Mouse (Mus musculus) megakaryocyte, embryonic 14.5 days (primary cell): ENCODE results near the gene Ly75. TPM values are rescaled to one million over a fixed set of nuclear protein-coding genes. Genes with fewer than 3 reads are reported as not detected.

Source experiments
- H3K27me3 ChIP-seq: replicated peaks from 2 replicates; pipeline ENCODE3; 2012; ENCODE audit warnings: inconsistent platforms
- H3K36me3 ChIP-seq: replicated peaks from 2 replicates; pipeline ENCODE3; 2012; ENCODE audit warnings: low read length, inconsistent platforms, mixed read lengths
- H3K4me1 ChIP-seq: 2 replicates; pipeline ENCODE4 v1.6.1; 2012; ENCODE audit warnings: inconsistent platforms
- H3K4me3 ChIP-seq: replicated peaks from 2 replicates; pipeline ENCODE3; 2012; ENCODE audit warnings: moderate library complexity, mild to moderate bottlenecking, inconsistent platforms
- H3K9me3 ChIP-seq: 2 replicates; pipeline ENCODE4 v1.6.1; 2012; ENCODE audit warnings: inconsistent platforms
- FLI1 ChIP-seq: IDR thresholded peaks from 2 replicates; pipeline ENCODE4 v1.6.1; 2012; ENCODE audit warnings: low read length, inconsistent platforms, mixed read lengths
- GATA1 ChIP-seq: IDR thresholded peaks from 3 replicates; pipeline ENCODE4 v1.6.1; 2012; ENCODE audit warnings: mixed read lengths, low read length, inconsistent platforms, borderline replicate concordance
- polyA plus RNA-seq: library from polyadenylated mRNA; stranded (reverse); fragments of >175 nt; gene quantifications from 2 replicates; pipeline ENCODE4 v1.2.3, GENCODE M21; 2012; ENCODE audit warnings: low replicate concordance; ENCODE audit not compliant: insufficient read depth

The Ly75 gene
- polyA plus RNA-seq, 1 experiment, result not detected

- no peaks in the 10 kb centered on the region for H3K9me3 ChIP-seq
- TF ChIP-seq GATA1, result no peak
- TF ChIP-seq FLI1, result no peak
- H3K4me3 ChIP-seq, result no peak overlapping the region
- no peaks in the 10 kb centered on the region for H3K4me1 ChIP-seq
- H3K27me3 ChIP-seq, result peaks cover 6% of the 10 kb centered on the region
- H3K36me3 ChIP-seq, result no peaks in the 10 kb centered on the region
These were observed 8.0 kb downstream of the Ly75 start for GRCm38 (mm10) chr2:60375126-60375525.

GRCm38 (mm10) chr2:60370188-60370587 is 12.9 kb downstream of the Ly75 start:
- TF ChIP-seq GATA1 (no peak), FLI1 (no peak)
- Histone ChIP-seq H3K4me3 (no peak overlapping the region), H3K4me1 (no peaks in the 10 kb centered on the region), H3K27me3 (peaks cover 2% of the 10 kb centered on the region), H3K9me3 (no peaks in the 10 kb centered on the region), H3K36me3 (no peaks in the 10 kb centered on the region)

- H3K4me1 ChIP-seq, result no peaks in the 10 kb centered on the region
- peaks cover 2% of the 10 kb centered on the region for H3K27me3 ChIP-seq
- no peaks in the 10 kb centered on the region for H3K36me3 ChIP-seq
- TF ChIP-seq GATA1 (no peak), FLI1 (no peak)
- H3K9me3 ChIP-seq, result no peaks in the 10 kb centered on the region
- no peak overlapping the region for H3K4me3 ChIP-seq
These were observed 13.6 kb downstream of the Ly75 start for GRCm38 (mm10) chr2:60369454-60369853.

GRCm38 (mm10) chr2:60367871-60368270 is 15.2 kb downstream of the Ly75 start:
- Histone ChIP-seq H3K9me3 (no peaks in the 10 kb centered on the region), H3K4me1 (no peaks in the 10 kb centered on the region), H3K4me3 (no peak overlapping the region), H3K36me3 (no peaks in the 10 kb centered on the region), H3K27me3 (peaks cover 5% of the 10 kb centered on the region)
- no peak for TF ChIP-seq GATA1

DNA sequence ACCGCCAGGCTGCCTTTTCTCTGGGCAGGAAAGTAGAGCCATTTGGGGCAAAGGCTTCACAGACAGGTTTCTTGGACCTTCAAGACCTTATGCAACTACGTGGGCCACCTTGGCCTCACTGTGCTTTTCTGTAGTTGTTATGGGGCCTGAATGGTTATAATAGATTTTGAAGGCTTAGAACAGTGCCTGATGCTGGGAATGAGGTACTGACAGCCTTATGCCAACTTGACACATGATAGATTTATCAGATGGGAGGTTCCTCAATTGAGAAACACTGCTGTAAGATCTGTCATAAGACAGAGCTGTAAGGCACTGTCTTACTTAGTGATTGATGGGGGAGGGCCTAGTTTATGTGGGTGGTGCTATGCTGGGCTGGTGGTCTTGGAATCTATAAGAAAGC is 15.9 kb downstream of the Ly75 start:
- Histone ChIP-seq H3K4me1 (no peaks in the 10 kb centered on the region), H3K27me3 (peaks cover 5% of the 10 kb centered on the region), H3K36me3 (no peaks in the 10 kb centered on the region)

DNA sequence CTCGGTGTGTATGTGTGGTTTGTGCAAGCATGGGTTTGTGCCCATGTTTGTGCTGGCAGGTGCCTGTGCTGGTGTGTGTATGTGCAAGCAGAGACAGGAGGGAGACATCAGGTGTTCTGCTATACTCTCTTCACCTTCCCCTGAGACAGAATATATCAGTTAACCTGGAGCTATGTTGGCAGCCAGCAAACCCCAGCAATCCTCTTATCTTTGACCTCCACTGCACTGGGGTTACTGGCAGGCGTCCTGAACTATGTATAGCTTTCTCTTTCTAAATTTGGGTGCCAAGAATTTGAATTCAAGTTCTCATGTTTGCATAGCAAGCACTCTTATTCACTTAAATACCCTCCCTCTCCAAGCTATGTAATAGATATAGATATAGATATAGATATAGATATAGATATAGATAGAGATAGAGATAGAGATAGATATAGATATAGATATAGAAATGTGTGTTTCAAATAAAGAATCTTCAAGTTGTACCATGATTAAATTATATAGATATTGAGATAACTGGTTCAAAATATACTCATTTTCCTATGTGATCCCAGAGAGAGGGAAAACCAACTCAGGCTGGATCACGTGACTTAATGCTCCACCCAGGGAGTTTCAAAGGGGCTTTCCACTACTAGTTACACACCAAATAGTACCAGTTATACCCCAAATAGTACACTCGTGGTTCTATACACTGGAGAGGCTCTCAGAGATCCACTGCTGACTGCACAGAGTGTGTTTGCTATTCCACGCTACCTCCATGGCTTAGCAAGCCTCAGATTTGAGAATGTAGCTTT is 17.1 kb downstream of the Ly75 start:
- no peak overlapping the region for H3K4me3 ChIP-seq
- TF ChIP-seq FLI1 (no peak), GATA1 (no peak)
- no peaks in the 10 kb centered on the region for H3K4me1 ChIP-seq
- no peaks in the 10 kb centered on the region for H3K36me3 ChIP-seq
- H3K27me3 ChIP-seq, result peaks cover 5% of the 10 kb centered on the region
- H3K9me3 ChIP-seq, result no peaks in the 10 kb centered on the region

More for the DNA sequence above, 15.9 kb downstream of the Ly75 start:
- Histone ChIP-seq H3K9me3 (no peaks in the 10 kb centered on the region), H3K4me3 (no peak overlapping the region)
- TF ChIP-seq FLI1, result no peak
- no peak for TF ChIP-seq GATA1

DNA sequence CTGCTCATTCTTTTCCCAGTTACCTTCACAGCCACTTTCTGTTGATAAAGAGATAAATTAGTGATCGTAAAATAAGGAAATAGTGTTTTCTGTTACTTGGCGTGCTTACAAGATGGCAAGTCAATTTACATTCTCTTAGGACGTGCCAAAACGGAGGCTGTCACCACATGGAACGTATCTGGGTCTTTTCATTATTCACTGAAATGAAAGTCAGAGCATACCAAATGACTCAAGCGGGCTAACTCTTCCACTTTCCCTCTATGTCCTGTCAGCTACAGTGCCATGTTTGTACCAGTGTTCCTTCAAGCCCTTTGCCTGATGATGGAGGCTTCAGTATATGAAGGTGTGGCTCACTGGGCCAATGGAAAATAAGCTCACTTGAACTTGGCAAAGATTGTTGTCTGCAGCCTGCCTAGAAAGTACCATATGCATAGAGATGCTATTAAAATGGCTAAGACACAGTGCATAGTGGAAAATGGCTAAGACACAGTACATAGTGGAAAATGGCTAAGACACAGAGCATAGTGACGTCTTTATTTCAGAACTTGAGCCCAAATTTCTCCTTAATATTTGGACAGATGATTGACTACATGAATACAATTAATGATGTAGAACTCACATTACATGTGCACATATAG is 17.8 kb downstream of the Ly75 start:
- Histone ChIP-seq H3K4me1 (no peaks in the 10 kb centered on the region), H3K36me3 (no peaks in the 10 kb centered on the region), H3K4me3 (no peak overlapping the region), H3K27me3 (peaks cover 5% of the 10 kb centered on the region), H3K9me3 (no peaks in the 10 kb centered on the region)
- TF ChIP-seq FLI1 (no peak), GATA1 (no peak)

DNA sequence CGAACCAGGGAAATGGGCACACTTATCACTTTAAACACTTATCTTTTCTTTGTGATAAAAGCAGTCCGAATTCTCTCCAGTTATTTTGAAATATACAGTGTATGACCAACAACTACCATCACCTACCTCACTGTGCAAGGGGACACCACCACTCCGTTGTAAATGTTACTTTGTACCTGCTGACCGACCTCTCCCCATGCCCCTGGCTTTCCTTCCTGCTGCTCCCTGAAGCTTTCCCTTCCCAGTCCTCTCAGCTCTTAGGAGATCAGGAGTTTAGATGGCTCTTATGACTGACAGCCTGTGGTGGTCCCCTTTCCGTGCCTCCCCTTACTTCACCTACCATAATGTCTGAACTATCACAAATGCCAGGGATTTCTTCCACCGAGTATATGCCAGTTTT is 21.0 kb downstream of the Ly75 start:
- Histone ChIP-seq H3K9me3 (0 out of 2 replicates have a peak, but pooled peaks cover 4% of the 10 kb centered on the region), H3K4me1 (no peaks in the 10 kb centered on the region), H3K36me3 (no peaks in the 10 kb centered on the region), H3K27me3 (peaks cover 3% of the 10 kb centered on the region), H3K4me3 (no peak overlapping the region)
- TF ChIP-seq FLI1 (no peak), GATA1 (no peak)

GRCm38 (mm10) chr2:60359796-60360195 is 23.3 kb downstream of the Ly75 start:
- Histone ChIP-seq H3K4me1 (0 out of 2 replicates have a peak, but pooled peaks cover 3% of the 10 kb centered on the region), H3K4me3 (no peak overlapping the region), H3K36me3 (no peaks in the 10 kb centered on the region), H3K9me3 (0 out of 2 replicates have a peak, but pooled peaks cover 4% of the 10 kb centered on the region), H3K27me3 (peaks cover 3% of the 10 kb centered on the region)
- TF ChIP-seq GATA1 (no peak), FLI1 (no peak)

GRCm38 (mm10) chr2:60355388-60355683 is 27.8 kb downstream of the Ly75 start:
- Histone ChIP-seq H3K9me3 (0 out of 2 replicates have a peak, but pooled peaks cover 4% of the 10 kb centered on the region), H3K36me3 (no peaks in the 10 kb centered on the region), H3K27me3 (no peaks in the 10 kb centered on the region), H3K4me3 (no peak overlapping the region), H3K4me1 (0 out of 2 replicates have a peak, but pooled peaks cover 3% of the 10 kb centered on the region)
- TF ChIP-seq FLI1 (no peak), GATA1 (no peak)
